Mouse (Mus musculus) bone marrow, adult 2 months (tissue): ENCODE measurements around the gene Sec23b.
"Not testable (repeated sequence)": the region's sequence is repeated elsewhere in the genome, so short reads cannot be mapped to it uniquely, and the experiment has no call there.

Source experiments
- CTCF ChIP-seq: fragments of 200-500 bp; IDR thresholded peaks from 2 replicates; pipeline ENCODE4 v1.5.1; 2011; ENCODE audit warnings: low read length, control low read depth; ENCODE audit not compliant: control insufficient read depth, insufficient read depth
- POLR2A ChIP-seq: fragments of 200-500 bp; IDR thresholded peaks from 2 replicates; pipeline ENCODE4 v1.6.1; 2011; ENCODE audit warnings: low read depth, mild to moderate bottlenecking, control low read depth, low read length, borderline replicate concordance; ENCODE audit not compliant: control insufficient read depth

GRCm38 (mm10) chr2:144593036-144593435 lies 37.0 kb downstream of the Sec23b start:
- not testable (repeated sequence) for TF ChIP-seq POLR2A, CTCF
